Mouse (Mus musculus) brain, adult 10 weeks (tissue): ENCODE measurements around the gene Kdm4c. TPM values are rescaled to one million over a fixed set of nuclear protein-coding genes. Genes with fewer than 3 reads are reported as not detected.

Experiments used
- polyA plus RNA-seq: library from polyadenylated mRNA; stranded (reverse); fragments of 350-450 nt; fragmentation: Illumina TruSeq; extraction: RNeasy Lipid Tissue Mini Kit (QIAGEN cat#74804); gene quantifications from one replicate; pipeline ENCODE4 v1.2.3, GENCODE M21; 2015; ENCODE audit warnings: low read depth, low replicate concordance

The Kdm4c gene
- polyA plus RNA-seq = 16.1 TPM

DNA sequence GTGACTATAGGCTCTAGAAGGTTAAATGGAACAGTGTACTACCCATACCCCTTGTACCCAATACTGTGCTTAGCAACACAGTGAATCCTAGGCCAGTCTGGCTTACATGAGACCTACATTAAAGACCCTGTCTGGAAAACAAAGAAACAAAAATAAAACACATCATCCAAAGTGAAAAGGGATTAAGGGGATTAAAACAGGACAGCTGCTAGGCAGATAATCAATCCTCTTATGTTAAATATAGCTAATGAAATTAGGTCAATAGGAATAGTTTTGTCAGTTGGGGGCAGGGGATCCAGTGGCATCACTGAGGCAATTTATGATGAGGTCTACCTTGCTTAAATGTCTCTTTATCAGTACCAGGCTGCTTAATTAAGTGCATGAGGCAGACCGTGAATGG is at the start of gene Kdm4c:
TSS of gene Kdm4c (plus strand) at position 322 of the 400 bp plus-strand sequence.

Other genes starting within 250 kb of the Kdm4c start
- gene Frmd3, start 229.1 kb upstream of the Kdm4c start, polyA plus RNA-seq = 3.9 TPM